Mouse (Mus musculus) frontal cortex, adult (tissue): ENCODE results near the gene Dnah6.

ENCODE experiments used
- ATAC-seq: cut with Nextera tagmentation; 2 replicates; pipeline ENCODE4 v1.9.2; 2017; ENCODE audit warnings: mild to moderate bottlenecking, moderate library complexity, mixed read lengths; ENCODE audit not compliant: low TSS enrichment

The Dnah6 gene

DNA sequence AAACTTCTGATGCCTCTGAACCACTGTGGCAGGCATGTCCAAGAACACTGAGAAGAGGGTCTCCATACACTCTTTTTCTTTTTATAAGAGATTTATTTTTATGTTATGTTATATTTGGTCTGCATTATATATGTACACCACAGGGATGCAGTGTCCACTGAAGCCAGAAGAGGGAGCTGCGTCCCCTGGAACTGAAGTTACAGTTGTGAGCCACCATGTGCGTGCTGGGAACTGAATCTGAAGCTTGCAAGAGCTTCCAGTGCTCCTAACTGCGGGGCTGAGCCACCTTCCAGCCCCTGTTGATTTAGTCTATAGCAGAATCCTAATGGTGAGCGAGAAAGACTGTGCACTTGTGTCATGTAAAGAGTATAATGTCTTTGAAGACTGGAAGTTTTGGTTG is 78.7 kb downstream of the Dnah6 start:
- ATAC-seq: no peak

DNA sequence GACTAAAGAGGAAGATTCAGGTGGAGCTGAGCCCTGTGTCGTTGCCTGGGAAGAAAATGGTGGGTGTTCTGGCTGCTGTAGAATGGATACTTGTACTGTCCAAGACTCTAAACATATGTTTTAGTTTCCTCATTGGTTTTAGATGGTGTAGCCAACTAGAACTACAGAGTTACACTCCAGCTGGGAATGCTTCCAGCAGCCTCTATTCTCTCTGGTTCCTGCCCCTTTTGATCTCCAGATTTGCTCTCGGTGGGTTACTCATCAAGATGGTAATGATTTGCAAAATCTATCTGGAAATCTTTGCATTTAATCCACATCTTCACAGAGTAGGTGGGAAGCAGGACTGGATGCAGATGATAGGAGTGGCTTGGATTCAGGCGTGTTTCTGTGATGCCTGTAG is 80.6 kb downstream of the Dnah6 start:
- ATAC-seq: no peak

DNA sequence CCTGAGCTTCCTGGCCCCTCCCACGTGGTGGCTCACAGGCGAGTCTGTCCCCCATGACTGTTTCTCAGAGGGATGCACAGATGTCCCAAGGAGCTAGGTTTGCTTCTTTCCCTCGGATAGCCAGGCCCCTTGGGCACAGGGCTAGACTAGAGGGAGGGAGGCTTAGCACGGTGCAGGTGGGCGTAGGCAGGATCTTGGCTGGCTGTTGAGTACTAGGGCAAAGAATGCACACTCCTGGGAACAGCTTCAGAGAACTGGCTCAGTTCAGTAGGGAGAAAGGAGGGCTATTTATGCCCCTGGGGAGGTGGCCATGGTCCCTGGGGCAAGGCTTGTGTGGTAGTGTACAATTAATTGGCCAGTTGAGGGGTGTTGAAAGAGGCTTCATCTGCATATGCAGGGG is 88.7 kb downstream of the Dnah6 start:
- ATAC-seq: peak; percentile 93

DNA sequence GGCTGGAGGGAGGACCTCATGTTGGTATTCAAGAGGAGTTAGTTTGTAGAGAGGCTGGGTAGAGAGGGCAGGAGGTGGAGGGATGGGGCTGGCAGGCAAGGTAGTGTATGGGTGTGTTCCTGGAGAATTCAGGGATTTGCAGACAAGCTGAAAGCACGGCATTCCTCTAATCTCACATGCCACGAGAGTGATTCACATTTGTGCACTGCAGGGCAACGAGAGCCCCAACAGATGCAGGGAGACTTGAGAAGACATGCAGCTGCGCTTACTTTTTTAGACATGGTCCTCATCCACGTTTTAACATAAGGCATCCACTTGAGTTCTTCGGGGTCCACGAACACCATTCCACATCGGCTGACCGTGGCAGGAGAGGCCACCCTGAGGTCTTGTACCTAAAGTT is 93.9 kb downstream of the Dnah6 start:
- no peak for ATAC-seq

DNA sequence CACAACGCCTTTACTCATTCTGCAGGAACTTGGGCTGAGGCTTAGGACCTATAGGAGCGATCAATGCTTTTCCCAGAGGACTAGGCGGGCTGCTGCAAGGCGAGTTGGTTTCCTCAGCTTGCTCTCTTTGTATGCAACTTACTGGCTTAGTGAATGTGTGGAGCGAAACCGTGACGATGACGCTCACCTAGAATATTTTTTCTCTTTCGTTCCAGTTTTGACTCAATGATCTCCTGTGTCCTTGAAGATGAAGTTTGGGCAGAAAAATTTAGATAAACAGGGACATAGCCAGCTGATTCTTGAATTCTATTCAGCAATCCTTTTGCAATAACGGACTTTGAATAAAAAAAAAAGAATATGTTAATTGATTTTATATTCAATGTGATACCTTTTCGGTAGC is 101.1 kb downstream of the Dnah6 start:
- no peak for ATAC-seq

DNA sequence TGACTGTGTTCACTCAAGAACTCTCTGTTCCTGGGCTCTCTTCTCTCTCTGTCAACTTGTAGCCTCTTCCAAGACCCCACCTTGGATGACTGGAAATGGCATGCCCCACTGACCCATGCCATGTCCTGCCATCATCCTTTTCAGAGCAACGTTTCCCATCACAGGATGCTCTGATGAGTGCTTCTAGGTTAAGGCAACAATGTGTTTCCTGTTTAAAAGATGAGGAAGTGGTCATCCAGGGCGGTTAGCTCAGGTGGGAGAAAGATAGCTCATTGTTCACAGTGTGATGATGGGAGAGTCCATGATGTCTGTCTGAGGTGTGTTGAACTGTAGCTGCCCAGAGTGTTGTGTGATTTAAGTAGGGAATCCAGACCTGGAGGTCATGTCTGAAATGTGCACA is 107.6 kb downstream of the Dnah6 start:
- ATAC-seq: no peak

DNA sequence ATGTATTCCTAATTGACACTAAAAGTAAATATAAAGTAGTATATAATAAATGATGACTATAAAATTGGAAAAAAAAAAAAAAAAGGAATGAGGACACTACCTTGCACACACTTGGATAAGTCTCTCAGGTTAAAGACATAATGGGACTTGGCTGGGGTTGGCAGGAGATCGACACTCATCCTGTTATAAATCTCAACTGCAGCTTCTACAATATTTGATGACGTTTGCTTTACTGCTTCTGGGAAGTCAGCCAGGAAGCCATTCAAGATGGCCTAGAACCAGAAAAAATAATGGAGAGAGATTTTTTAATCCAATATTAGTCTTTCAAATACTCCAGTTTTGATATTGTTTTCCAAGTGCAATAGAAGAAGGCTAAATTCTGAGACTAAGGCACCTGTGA is 108.1 kb downstream of the Dnah6 start:
- ATAC-seq: no peak

DNA sequence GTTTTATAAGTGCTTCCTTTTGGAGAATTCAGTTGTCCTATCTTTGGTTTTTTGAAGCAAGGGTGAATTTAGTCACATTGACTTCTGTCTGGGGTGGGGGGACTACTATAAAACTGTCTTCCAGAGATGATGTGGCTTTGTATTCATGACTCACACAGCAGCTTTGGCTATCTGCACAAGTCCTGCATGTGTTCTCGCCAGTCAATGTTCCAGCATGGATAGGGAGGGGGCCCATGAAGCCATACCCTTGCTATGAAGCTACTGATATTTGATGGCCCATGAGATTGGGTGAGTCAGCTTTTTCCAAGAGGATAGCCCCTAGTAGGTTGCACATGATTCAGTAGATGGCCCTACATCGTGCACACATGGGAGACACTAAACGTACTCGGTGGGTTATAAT is 128.3 kb downstream of the Dnah6 start:
- no peak for ATAC-seq

DNA sequence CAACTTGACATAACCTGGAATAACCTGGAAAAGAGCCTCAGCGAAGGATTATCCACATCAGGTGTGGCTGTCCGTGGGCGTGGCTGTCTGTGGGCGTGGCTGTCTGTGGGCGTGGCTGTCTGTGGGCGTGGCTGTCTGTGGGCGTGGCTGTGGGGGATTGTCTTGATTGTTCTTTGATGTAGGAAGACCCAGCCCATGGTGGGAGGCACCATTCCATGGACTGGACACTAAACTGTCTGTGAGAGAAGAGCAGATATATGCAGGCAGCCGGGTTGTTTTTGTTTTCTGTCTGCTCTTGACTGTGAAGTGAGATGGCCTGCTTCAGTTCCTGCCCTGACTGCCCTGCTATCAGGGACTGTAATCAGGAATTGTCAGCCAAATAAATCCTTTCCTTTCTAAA is 130.6 kb downstream of the Dnah6 start:
- ATAC-seq: no peak

DNA sequence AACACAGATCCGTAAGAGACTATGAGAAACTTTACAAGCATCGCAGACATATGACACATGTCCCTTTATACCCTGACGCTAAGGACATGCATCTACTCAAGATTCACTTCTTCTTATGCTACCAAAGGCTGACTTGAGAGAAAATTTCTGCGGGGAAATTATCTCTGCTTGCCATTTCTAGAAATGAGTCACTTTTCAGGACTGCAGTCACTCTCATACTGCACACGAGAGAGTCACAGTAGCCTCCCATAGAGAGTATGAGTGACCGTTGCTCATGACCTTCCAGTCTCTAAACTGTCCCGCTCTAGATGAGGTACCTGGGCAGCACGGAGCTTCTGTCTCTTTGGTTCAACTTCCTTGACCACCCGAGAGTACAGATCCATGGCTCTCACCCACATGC is 138.9 kb downstream of the Dnah6 start:
- no peak for ATAC-seq

DNA sequence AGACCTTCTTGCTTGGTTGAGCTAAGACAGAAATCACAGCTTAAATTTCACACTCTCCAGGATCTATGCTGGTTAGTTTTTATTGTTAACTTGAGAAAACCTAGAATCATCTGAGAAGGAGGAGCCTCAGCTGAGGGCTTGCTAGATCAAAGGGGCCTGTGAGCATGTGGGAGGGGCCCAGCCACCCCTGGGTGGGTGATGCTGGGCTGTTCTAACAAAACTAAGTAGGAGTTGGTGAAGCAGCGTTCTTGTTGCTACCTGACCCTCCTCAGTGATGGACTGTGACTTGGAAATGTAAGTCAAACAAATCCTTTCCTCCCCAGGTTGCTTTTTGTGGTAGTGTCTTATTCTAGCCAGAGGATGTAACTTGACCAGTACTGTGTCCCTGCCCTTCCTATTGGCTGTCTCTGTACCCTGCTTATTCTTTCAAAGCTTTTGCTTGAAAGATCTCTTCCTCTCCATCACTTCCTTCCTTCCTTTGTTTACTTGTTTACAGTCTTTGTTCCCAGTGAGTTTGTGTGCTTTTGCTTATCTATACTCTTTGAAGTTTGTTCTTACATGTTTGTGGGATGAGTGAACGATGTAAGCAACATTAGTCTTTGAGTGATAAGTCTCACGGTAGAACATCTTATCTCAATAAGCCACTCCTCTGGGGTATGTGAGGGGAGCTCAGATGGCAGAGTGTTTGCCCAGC is 149.2 kb downstream of the Dnah6 start:
- ATAC-seq: no peak

DNA sequence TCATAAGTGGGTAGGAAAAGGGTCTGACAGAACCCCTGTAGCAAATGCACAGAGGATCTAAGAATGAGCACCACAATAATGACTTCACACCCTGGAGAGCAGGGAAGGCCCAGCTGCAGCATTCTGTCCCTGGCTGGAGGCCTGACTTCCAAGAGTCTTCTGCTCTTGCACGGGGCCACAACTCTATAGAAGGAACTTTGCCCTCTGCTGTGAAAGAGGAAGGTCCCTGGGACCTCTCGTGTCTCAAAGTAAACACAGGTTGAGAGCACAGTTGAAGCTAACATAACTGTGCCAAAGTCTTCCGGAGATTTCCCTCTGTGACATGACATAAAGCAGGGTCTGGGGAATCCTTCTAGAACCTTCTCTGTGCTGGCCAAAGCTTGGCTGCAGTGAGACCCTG is 150.2 kb downstream of the Dnah6 start:
- ATAC-seq: no peak

DNA sequence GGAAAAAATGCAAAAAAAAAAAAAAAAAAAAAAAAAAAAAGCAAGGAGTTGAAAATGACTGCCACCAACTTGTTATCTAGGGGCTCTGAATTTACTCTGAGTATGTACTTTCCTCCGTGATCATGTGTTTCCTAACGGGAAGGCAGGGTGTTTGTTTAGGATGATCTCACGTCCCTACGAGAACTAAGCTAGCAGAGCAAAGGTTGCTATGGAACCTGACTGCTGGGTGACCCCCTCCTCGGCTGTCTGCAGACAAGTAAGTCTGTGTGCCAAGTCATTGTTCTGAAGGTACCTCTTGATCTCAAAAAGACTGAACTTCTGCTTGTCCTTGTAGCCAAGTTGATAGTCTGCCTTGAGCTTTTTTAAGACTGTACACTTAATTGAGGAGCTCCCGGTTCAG is 150.8 kb downstream of the Dnah6 start:
- no peak for ATAC-seq

DNA sequence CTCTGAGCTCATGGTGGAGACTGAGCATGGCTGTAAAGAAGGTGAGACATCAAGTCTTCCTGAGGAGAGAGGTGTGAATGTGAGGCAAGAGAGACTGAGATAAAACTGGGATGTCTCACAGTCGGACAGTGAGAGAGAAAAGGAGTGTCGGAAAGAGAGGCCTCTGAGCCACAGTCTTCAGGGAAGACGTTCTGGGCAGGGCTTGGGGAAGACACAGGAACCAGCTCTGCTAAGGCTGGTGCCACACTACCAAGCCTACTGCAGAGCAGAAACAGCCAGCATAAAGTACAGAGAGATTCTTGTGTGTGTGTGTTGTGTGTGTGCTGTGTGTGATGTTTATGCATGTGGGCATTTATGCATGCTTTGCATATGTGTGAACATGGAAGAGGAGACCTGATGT is 156.9 kb downstream of the Dnah6 start:
- ATAC-seq: peak; percentile 64; the same call in 1 of the 2 replicates

DNA sequence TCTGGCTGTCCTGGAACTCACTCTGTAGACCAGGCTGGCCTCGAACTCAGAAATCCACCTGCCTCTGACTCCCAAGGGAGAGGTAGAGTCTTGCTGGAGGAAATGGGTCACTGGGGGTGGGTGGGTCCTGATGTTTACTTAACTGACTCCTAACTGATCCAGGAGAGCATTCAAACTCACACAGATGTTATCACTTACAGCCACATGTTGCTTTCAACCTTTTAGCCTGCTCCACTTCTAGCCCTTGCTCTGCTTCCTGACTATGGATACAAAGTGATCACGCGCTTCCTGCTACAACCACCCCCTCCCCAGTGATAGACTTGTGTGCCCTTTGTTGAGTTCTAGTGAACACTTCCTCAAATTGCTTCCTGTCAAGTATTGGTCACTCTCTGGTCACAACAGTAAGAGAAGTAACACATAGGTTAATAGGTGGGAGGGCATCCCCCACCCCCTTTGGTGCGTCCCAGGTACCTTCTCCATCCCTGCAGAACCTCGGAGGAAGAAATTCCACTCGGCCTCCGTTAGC is 161.8 kb downstream of the Dnah6 start:
- no peak for ATAC-seq

DNA sequence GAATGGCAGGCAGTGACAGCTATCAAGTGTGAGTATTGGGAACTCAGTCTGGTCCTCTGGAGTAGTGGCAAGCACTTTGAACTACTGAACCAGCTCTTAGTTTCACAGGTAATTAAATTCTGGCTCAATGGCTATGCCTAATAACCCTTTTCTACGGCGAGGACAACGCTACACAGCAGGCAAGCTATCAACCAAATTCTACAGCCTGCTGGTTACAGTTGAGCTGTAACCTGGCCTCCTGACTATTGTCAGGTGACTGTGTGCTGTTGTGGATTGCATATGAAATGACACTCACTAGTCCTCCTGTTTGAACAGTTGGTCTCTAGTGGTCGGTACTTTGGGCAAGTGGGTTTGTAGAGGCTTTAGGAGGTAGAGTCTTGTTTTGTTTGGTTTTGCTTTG is 162.3 kb downstream of the Dnah6 start:
- ATAC-seq: no peak

DNA sequence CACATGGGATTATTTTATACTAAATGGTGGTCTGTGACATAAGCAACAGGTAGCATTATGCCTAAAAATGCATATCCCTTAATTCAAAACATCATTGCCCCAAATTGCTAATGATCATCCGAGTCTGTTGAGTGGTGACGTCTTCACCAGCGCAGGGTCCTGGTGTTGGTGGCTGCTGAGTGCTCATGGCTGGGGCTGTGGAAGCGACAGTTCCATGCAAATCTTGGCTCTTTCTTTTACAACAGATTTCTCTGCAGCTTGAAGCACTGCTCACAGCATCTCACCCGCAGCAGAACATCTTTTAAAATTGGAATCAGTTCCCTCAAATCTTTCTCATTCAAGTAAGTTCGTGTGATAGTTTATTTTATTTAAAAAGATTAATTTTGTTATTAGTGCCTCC is 166.1 kb downstream of the Dnah6 start:
- ATAC-seq: peak; percentile 92

DNA sequence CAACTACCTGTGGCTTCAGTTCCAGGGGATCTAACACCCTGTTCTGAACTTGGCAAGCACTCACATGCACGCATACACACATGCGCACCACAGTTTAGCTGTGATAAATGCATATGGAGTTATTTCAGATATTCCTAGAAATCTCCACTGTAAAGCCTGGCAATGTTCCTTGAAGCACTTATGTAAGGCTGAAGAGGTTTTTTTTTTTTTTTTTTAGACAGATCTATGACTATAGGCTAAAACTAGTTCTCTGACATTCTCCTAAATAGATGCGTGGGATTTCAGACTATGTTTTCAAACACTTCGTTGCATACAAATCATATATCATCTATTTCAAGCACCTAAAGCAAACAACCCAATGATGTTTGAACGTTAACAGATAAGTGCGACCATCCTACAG is 166.6 kb downstream of the Dnah6 start:
- ATAC-seq: peak; percentile 84

DNA sequence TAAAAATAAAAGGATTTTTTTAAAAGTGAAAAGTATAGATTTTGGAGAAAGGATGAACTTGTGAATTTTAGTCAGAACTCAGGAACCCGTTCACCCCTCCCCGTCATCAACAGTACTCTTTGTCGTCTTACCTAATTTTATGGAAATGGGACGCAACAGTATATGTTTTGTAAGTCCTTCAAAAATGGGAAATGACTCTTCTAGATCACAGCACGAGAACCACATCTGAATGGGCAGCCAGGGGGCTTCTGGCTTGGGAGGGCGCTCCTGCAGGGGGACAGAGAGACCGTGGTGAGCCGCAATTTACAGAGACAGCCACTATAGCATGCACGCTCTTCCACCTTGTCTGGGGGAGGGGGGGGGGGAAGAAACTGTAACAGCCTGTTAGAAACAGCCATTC is 167.9 kb downstream of the Dnah6 start:
- ATAC-seq: no peak

DNA sequence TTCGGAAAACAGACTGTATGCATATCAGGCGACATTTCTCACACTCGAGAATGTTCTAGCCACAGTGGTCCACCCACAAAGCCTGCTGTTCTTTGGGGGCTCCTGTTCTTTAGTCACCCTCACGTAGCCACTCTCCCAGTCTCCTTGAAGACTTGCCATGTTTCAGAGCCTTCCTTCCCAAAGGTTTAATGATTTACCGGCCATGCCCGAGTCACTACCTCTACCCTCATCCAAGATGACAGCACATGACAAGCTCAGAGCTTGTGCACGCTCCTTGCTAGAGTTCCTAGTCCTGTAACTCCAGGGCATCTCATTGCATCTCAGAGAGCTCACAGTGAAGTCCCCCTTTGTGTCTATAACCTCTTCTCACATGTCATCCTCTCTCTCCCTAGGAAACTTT is 174.2 kb downstream of the Dnah6 start:
- ATAC-seq: no peak; the same call in 1 of the 2 replicates

DNA sequence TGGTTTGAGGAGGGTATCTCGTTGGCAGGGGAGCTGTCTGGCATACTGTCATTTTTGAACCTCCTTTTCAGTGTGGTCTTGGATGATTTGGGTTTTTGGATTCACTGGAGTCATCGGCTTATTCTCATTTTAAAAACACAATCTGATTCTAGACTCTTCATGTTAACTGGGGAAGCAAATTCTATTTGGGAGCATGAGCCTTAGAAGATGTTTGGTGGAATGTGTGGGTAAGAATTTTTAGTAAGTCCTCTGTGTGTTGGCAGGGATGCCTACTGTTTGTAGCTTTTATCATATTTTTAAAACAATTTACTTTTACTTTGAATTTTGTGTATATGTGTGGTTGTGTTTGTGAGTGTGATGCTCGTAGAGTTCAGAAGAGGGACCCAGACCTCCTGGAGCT is 175.5 kb downstream of the Dnah6 start:
- peak; percentile 93 for ATAC-seq

DNA sequence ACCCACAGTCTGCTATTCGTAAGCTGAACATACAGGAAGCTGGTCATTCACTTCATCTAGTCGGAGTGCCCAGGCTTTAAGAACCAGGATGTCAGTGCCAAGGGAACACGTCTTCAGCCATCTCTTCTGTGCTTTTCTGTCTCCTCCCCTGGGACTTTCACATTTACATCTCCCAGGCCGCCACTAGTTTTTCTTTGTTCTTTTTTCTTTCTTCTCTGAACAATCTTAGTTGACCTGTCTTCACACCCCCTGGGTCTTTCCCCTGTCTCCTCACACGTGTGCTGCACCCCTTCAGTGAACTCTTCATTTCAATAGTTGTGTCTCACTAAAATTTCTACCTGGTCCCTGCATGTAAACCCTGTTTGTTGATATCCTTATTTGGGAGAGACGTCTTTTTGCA is 179.2 kb downstream of the Dnah6 start:
- ATAC-seq: no peak

DNA sequence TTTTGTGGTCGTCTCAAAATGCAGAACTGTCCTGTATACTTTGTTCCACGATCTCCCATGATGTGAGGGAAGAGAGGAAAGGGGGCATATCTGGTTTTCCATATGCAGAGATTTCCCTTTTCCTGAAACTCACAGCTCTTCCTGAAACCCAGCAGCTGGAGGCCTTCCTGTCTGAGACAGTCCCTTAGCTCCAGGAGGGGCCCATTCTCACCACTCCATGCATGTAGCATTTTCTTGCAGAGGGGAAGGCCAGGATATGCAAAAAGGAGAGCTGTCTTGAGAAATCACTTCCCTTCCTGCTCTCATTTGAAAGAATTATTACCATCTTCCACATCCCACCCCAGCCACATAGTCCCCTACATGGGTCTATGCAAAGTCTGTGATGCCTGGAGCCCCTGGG is 183.2 kb downstream of the Dnah6 start:
- no peak for ATAC-seq

DNA sequence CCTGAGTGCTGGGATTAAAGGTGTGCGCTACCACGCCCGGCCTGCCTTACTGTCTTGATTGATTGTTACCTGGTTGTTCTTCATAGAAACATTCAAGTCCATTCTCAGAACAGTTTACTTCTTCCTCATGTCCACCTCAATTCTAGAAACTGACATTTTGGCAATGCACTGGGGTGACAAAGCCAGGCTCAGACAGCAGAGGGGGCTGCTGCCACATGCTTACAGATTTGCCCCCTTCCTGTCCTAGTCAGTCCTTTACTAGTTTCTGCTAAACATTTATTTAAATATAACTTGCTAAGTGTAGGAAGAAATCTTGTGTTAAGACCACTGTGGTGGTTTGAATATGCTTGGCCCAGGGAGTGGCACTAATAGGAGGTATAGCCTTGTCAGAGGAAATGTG is 192.6 kb downstream of the Dnah6 start:
- no peak for ATAC-seq
